Mouse (Mus musculus) kidney, adult 2 months (tissue): ENCODE measurements around the gene Olfr1375.
"Not testable (repeated sequence)": the region's sequence is repeated elsewhere in the genome, so short reads cannot be mapped to it uniquely, and the experiment has no call there.

ENCODE experiments used
- CTCF ChIP-seq: fragments of 200-500 bp; conservative IDR thresholded peaks from 2 replicates; pipeline ENCODE4 v1.5.1; 2011; ENCODE audit warnings: low read depth, mild to moderate bottlenecking, control low read depth, low read length, moderate library complexity, mixed read lengths; ENCODE audit not compliant: insufficient read depth, insufficient read length
- POLR2A ChIP-seq: fragments of 200-500 bp; IDR thresholded peaks from one replicate; pipeline ENCODE4 v1.6.1; 2011; ENCODE audit warnings: low read depth, low read length, control low read depth

GRCm38 (mm10) chr11:51047809-51048208, at the start of gene Olfr1375:
- not testable (repeated sequence) for TF ChIP-seq POLR2A, CTCF
